Mouse (Mus musculus) G1E (cell line): ENCODE data around the gene Akap7.

Experiments used
- CTCF ChIP-seq: IDR thresholded peaks from 2 replicates; pipeline ENCODE4 v1.5.1; 2012; ENCODE audit warnings: low read depth, low read length, inconsistent platforms, mixed read lengths
- POLR2AphosphoS5 ChIP-seq: IDR thresholded peaks from 2 replicates; pipeline ENCODE4 v1.6.1; 2012; ENCODE audit warnings: low read depth, low read length, inconsistent platforms; ENCODE audit not compliant: insufficient replicate concordance
- TAL1 ChIP-seq: conservative IDR thresholded peaks from 2 replicates; pipeline ENCODE4 v1.6.1; 2012; ENCODE audit warnings: low read depth, low read length, inconsistent platforms, mixed read lengths

DNA sequence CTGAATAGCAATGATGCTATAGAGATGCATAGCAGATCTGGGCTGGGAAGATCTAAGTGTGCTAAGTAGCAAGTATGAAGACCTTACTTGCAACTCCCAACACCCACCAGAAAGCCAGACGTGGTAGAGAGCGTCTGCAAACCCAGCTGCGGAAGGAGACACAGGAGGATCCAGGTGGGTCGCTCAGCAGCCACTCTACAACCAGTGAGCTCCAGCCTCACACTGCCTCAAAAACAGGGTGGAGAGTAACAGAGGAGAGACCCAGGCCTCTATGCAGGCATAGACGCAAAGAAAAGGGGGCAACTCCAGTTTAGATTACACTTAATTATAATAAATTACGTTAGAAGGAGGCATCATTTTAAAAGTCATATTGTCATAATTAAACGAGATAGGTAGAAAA lies 88.9 kb downstream of the Akap7 start:
- TF ChIP-seq CTCF: no peak
- TF ChIP-seq POLR2AphosphoS5: no peak
- no peak for TF ChIP-seq TAL1
